Mouse (Mus musculus) kidney, adult 2 months (tissue): ENCODE results near the gene Smc5. TPM values are rescaled to one million over a fixed set of nuclear protein-coding genes. Genes with fewer than 3 reads are reported as not detected.

Source experiments
- DNase-seq: peaks from one replicate; pipeline ENCODE4 v3.0.0; 2021
- H3K27ac ChIP-seq: fragments of 200-500 bp; 2 replicates; pipeline ENCODE4 v1.5.1; 2012; ENCODE audit warnings: low read depth, low read length, control low read depth, inconsistent platforms; ENCODE audit not compliant: insufficient read depth
- H3K27me3 ChIP-seq: fragments of 200-500 bp; replicated peaks from 2 replicates; pipeline ENCODE4 v1.6.1; 2012; ENCODE audit warnings: mild to moderate bottlenecking, moderate library complexity, low read length, inconsistent platforms; ENCODE audit not compliant: control insufficient read depth, insufficient read depth
- H3K36me3 ChIP-seq: fragments of 200-500 bp; 2 replicates; pipeline ENCODE4 v1.6.1; 2012; ENCODE audit warnings: mild to moderate bottlenecking, moderate library complexity, low read length, inconsistent platforms; ENCODE audit not compliant: control insufficient read depth, insufficient read depth
- H3K4me1 ChIP-seq: fragments of 200-500 bp; 2 replicates; pipeline ENCODE4 v1.6.1; 2011; ENCODE audit warnings: low read length; ENCODE audit not compliant: control insufficient read depth, insufficient read depth
- H3K4me3 ChIP-seq: fragments of 200-500 bp; 2 replicates; pipeline ENCODE4 v1.5.1; 2011; ENCODE audit warnings: mild to moderate bottlenecking, low read depth, low read length, control low read depth; ENCODE audit not compliant: insufficient read depth
- CTCF ChIP-seq: fragments of 200-500 bp; conservative IDR thresholded peaks from 2 replicates; pipeline ENCODE4 v1.5.1; 2011; ENCODE audit warnings: low read depth, mild to moderate bottlenecking, control low read depth, low read length, moderate library complexity, mixed read lengths; ENCODE audit not compliant: insufficient read depth, insufficient read length
- POLR2A ChIP-seq: fragments of 200-500 bp; IDR thresholded peaks from one replicate; pipeline ENCODE4 v1.6.1; 2011; ENCODE audit warnings: low read depth, low read length, control low read depth
- WGBS: fragments of 180-500 bp; shearing (Covaris S2); methylation state at CpG from one replicate; pipeline ENCODE4 v1.1.7; 2018; 5-methylcytosine and 5-hydroxymethylcytosine counted together
- polyA plus RNA-seq: library from polyadenylated mRNA; depleted of rRNA; stranded (reverse); fragments of >200 nt; gene quantifications from 2 replicates; pipeline ENCODE4 v1.2.3, GENCODE M21; 2012

Smc5 gene
- polyA plus RNA-seq, 1 experiment = 3.3 TPM

DNA sequence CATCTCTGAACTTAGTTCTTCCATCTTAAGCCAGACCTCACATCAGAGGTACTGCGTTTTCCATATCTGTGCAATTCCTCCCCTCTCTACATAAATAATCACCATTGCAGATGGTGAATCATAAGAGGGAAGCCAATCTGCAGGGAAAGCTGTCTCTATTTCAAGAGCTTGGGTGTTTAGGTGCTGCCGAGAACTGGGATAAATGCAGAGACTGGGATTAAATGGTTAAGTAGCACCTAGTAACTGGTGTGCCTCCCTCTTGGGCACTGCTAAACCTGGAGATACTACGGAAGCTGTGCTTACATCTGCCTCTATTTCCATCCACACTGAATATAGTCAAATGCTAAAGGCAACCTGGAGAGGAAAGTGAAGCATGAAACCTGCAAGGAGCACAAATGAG, 26.3 kb upstream of the Smc5 start:
- no peaks in the 10 kb centered on the region for H3K36me3 ChIP-seq
- WGBS = 85% methylated on average over 3 of the region's 3 CpGs
- no peak overlapping the region for H3K4me3 ChIP-seq
- no peaks in the 10 kb centered on the region for H3K27me3 ChIP-seq
- H3K4me1 ChIP-seq = no peaks in the 10 kb centered on the region
- TF ChIP-seq POLR2A (no peak), CTCF (no peak)
- no peak overlapping the region for H3K27ac ChIP-seq
- DNase-seq = no peak

DNA sequence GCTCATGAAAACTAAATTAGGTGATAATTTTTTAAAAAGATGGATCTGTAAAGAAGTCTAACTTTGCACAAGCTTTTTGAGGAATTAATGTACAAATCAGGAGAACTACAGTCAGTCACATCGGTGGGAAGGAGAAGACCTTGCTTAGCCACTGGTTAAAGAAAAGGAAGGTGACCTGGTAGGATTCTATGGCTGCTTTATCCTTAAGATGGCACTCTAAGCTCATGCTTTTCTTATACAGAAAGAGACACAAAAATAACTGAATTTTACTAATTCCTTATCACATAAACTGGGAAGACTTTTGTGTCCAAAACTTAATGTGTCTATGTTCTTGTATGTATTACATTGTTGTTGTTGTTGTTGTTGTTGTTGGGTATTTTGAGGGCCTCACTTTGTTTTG, 25.2 kb upstream of the Smc5 start:
- H3K4me3 ChIP-seq = no peak overlapping the region
- H3K27ac ChIP-seq = no peak overlapping the region
- no peaks in the 10 kb centered on the region for H3K27me3 ChIP-seq
- TF ChIP-seq POLR2A (no peak), CTCF (no peak)
- DNase-seq = no peak
- WGBS = 85% methylated on average over 1 of the region's 1 CpGs
- no peaks in the 10 kb centered on the region for H3K36me3 ChIP-seq
- H3K4me1 ChIP-seq = no peaks in the 10 kb centered on the region

DNA sequence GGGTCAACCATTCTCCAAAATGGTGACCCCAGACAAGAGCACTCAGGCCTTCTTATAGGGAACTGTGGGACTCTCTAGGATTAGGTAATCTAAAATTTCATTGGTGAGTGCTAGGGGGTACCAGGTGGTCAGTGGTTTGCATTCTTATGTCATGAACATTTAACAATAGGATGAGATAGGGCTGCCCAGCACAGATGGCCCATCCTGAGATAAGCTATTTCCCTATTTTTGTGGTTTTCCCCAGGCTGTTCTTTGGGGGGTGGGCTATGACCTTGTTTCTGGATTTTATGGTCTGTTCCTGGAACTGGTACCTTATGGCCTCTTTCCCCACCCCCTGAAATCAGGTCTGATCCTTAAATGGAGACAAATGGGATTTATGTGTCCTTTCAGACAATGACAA, 23.5 kb upstream of the Smc5 start:
- Histone ChIP-seq H3K27ac (no peak overlapping the region), H3K27me3 (no peaks in the 10 kb centered on the region), H3K36me3 (no peaks in the 10 kb centered on the region), H3K4me1 (no peaks in the 10 kb centered on the region), H3K4me3 (no peak overlapping the region)
- no peak for DNase-seq
- TF ChIP-seq POLR2A = no peak
- TF ChIP-seq CTCF = no peak

DNA sequence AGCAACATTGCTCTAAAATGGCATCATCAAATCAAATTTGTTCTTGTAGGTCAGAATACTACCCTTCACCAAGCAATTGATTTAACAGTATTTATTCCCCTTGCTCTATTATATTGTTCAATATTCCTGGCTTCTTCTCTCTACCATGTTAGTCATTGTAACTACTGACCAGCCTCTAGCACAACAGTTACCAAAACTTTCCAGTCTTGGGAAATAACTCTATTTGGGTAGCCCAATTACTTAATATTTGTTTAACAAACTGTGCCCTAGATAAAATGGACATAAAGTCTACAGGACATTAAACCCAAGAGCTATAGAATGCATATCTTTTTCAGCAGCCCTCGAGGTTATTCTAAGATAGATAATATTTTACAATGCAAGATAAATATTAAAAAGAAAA, 15.6 kb upstream of the Smc5 start:
- H3K4me1 ChIP-seq = no peaks in the 10 kb centered on the region
- no peak overlapping the region for H3K4me3 ChIP-seq
- TF ChIP-seq POLR2A (no peak), CTCF (no peak)
- no peaks in the 10 kb centered on the region for H3K27me3 ChIP-seq
- H3K27ac ChIP-seq = no peak overlapping the region
- no peaks in the 10 kb centered on the region for H3K36me3 ChIP-seq
- 69% methylated on average over 1 of the region's 1 CpGs for WGBS
- DNase-seq = no peak

DNA sequence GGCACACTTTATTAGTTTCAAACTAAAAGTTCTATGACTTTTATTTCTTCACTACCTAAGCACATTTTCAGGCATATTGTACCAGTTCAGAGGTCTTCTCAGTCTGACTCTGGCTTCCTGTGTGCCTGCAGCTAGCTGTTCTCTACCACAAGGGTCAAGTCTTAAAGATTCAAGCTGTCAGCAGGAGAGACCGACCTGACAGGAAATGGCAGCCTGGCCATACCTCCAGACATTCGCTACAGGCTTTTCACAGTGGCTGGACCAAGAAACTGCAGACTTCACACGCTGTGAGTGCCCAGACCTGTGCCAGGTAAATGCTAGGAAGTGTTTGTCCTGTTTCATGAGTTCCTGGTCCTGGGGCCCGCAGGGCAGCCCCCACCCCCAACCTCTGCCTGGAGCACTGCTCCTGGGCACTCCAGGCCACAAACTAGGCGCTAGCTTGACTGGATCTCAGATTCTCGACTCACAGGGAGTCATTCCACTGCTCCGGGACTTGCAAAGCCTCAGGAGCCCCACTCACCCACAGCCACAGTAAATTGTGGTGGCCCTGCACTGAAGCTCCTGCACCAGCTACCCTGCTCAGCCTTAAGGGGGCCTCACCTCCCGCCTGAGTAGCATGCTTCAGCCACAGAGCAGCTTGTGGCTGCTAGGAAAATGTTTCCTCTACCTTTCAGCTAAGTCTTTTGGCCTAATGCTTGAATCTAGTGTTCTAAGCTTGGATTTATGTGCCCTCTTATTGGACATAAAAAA, 8.4 kb upstream of the Smc5 start:
- H3K27ac ChIP-seq = no peak overlapping the region
- H3K27me3 ChIP-seq = no peaks in the 10 kb centered on the region
- H3K36me3 ChIP-seq = no peaks in the 10 kb centered on the region
- no peak overlapping the region for H3K4me3 ChIP-seq
- no peaks in the 10 kb centered on the region for H3K4me1 ChIP-seq
- 65% methylated on average over 8 of the region's 8 CpGs for WGBS
- TF ChIP-seq POLR2A = no peak
- no peak for TF ChIP-seq CTCF
- no peak for DNase-seq

DNA sequence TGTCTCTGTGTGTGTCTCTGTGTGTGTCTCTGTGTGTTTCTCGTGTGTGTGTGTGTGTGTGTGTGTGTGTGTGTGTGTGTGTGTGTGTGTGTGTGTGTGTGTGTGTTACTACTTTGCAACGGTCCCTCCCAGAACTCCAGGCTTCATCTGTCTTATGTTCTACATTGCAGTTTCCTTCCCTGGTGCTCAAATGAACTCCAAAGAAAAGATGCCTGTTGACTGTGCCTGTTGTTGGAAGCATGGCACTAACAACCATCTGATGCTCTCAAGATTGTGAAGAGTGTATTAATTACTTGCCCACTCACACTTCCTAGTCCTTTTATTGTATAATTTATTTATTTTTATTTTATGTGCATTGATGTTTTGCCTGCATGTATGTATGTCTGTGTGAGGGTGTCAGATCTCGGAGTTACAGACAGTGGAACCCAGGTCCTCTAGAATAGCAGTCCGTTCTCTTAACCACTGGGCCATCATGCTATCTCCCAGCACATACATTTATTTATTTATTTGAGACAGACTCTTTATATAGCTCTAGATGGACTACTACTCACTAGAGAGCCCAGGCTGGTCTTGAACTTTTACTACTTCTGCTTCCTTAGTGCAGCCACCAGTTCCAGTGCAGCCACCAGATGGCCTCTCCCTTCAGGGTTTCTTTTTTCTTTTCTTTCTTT, 492 bp upstream of the Smc5 start:
- DNase-seq = no peak
- Histone ChIP-seq H3K4me3 (peak overlapping the region; percentile 84), H3K36me3 (no peaks in the 10 kb centered on the region), H3K4me1 (no peaks in the 10 kb centered on the region; the same call in 1 of the 2 replicates), H3K27ac (no peak overlapping the region), H3K27me3 (no peaks in the 10 kb centered on the region)
- WGBS = 55% methylated on average over 4 of the region's 4 CpGs
- TF ChIP-seq CTCF (no peak), POLR2A (no peak)

DNA sequence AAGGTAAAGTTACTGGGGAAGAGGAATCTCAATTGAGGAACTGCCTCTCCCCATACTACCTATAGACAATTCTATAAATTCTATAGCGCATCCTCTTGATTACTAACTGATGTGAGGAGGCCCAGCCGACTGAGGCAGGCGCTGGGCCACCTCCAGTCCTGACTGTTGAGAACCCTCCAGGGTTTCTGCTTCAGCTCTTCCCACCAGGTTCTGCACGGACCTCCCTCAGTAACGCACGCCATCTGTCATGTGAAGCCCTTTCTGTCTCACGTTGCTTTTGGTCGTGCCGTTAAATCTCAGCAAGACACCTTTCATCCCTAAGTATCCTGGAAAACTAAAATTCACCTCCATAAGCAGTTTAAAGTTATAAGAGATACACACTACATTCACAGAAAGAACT, 16.9 kb downstream of the Smc5 start:
- no peak overlapping the region for H3K4me3 ChIP-seq

More for the DNA sequence above, 16.9 kb downstream of the Smc5 start:
- TF ChIP-seq CTCF = no peak
- no peak for TF ChIP-seq POLR2A
- no peak overlapping the region for H3K27ac ChIP-seq
- no peak for DNase-seq
- H3K27me3 ChIP-seq = no peaks in the 10 kb centered on the region
- WGBS = 88% methylated on average over 9 of the region's 9 CpGs
- H3K4me1 ChIP-seq = no peaks in the 10 kb centered on the region
- H3K36me3 ChIP-seq = peaks cover 5% of the 10 kb centered on the region
